Mouse (Mus musculus) R1 (cell line): Measurements from ENCODE around the gene Slc7a6os.

Experiments
- DNase-seq: peaks from one replicate; pipeline ENCODE4 v3.0.0-alpha.2; 2018; ENCODE audit warnings: low read depth, low spot score

Slc7a6os gene

GRCm38 (mm10) chr8:106177594-106177993 is 33.1 kb downstream of the Slc7a6os start:
- no peak for DNase-seq

GRCm38 (mm10) chr8:106176891-106177290 is 33.8 kb downstream of the Slc7a6os start:
- DNase-seq: no peak

GRCm38 (mm10) chr8:106173566-106173965 is 37.2 kb downstream of the Slc7a6os start:
- DNase-seq: no peak

DNA sequence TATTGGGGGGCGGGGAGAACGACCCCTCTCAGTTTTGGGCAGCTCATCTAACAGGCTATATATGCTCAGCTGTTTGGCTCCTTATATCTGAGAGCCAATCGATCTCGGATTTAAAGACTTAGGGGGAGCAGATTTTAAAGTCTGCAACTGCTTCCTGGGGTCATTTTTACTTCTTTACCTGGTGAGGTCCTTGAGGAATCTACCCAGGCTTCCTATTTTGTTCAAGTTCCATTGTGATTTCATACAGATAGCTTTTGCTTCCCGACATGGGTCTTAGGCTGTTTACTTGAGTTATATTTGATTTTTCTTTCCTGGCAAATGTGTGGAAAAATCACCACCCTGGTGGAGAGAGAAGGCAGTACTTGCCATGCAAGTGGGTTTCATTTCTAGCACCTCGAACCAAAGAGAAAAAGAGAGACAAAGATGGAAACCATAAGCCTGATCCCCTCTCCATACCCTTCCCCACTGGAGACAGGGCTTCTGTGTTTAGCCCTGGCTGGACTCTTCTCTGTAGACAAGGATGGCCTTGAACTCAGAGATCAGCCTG is 40.7 kb downstream of the Slc7a6os start:
- DNase-seq: peak; percentile 27

DNA sequence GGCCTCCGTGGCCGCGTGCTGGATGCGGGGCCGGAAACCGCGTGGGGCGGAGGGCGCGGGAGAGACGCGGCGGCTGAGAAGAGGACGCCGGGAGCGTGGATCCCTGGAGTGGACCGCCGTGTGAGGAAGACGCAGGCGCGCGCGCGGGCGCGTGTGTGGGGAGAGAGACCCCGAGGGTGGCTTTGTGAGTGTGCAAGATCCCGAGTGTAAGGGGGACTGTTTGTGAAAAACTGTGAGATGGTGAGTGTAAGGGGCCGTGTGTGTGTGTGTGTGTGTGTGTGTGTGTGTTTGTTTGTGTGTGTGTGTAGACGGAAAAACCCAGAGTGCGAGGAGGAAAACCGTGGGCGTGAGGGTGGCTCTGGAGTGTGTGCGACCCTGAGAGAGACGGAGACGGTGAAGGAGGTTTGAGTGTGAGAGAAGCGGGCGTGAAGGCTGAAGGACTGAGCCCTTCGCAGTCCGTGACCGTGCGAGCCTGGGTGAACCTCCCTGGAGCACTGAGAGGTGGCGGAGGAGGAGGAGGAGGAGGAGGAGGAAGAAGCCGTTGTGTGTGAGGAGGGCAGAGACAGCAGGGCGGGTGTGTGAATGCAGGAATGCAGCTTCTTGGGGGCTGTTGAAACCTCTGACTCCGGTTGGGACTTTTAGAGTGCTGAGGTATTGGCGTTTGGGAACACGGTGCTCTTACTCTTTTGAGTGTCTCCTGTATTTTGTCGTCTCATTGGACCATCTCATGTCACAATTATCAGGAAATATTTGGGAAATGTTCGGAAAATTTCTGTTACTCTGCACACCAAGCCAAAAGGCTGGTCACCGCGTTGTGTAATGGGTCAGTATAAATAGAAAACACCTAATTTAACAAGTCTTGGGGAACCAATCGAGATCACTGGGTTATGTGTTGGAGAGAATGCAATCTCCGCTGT is 41.5 kb downstream of the Slc7a6os start:
- DNase-seq: peak; percentile 58

DNA sequence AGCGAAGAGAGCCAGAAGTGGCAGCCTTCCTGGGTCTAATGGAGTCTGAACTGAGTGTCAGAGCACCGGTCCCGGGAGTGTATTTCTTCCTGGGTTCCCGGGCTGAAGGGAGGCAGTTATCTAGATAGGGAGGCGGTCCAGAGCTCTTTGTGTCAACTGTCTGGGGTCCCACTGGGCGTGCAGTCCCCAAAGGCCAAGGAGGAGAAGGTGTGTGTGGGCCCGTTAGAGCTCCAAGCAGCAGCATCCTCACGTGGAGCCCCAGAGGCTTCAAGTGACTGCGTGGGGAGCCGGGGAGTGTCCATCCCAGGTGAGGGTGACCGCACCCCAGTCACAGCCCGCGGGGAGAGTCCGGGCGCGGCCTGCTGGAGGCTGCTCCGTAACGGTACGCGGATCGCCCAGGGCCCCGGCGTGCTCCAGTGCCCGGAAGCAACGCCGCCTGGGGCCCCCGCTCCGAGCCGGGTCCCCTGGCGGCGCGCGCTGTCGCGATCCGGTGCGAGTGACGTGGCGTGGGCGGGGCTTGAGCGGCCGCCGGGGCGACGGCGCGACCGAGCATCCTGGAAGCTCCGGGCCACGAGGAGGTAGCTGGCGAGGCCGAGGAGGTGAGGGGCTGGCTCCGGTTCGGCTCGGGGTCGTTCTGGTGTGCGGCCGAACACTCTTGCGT is 42.2 kb downstream of the Slc7a6os start, which contains the start of gene Slc7a6:
Gene Slc7a6 (plus strand): TSS at position 502 of the 661 bp plus-strand sequence.
- DNase-seq: peak; percentile 60

DNA sequence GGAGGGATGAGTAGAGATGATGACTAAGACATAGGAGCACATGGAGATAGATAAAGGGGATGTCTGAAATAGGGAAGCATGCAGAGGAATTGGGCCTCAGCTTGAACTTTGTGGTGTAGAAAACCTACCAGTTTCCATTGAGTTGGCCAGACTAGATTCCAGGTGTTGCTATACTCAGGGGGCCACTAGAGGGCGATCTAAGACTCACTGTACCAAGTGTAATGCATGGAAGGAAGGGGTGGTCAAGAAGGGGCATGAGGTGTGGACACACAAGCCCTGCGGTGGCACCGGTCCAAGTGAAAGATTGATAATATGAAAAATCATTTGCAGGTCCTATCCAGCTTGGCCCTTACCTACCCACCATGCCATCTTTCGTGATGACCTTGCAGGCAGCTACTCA is 45.3 kb downstream of the Slc7a6os start:
- peak; percentile 73 for DNase-seq

DNA sequence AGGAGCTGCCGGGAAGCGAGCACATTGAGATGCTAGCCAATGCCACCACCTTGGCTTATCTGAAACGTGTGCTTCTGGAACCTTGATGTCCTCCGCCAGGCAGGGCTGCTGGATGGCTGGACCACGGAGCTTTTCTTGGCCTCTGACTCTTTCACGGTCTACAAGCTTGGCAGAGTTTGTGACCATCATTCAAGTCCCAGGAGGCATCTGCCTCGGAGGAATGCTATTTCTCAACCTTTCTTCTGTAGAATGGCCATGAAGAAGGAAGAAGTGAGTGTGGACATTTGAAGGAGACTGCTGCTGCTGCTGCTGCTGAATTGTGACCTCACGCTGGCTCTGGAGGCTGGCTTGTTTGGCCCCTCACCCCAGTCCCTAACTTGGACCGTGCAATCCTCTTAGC is 47.5 kb downstream of the Slc7a6os start:
- no peak for DNase-seq

- no peak for DNase-seq
Observed at GRCm38 (mm10) chr8:106159876-106160275, 50.9 kb downstream of the Slc7a6os start.

GRCm38 (mm10) chr8:106158381-106158780 is 52.4 kb downstream of the Slc7a6os start:
- no peak for DNase-seq

GRCm38 (mm10) chr8:106157419-106157818 is 53.3 kb downstream of the Slc7a6os start:
- no peak for DNase-seq

DNA sequence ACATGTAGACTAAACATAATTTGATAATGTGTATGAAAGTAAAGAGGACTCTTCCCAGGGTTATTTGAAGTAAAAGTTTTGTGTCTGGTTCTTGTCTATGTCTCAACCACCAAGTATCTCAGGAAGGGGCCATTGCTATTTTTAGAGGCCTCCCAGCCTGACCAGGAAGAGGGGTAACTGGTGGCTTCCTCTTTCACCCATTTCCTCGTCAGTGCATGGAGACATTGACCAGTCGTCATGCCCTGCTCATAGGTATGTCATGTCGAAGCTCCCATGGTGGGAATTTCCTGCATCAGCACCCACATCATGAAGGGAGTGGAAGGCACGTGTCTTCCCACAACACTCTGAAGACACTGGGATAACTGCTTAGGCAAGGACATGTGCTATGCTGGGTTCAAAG is 57.9 kb downstream of the Slc7a6os start:
- no peak for DNase-seq

DNA sequence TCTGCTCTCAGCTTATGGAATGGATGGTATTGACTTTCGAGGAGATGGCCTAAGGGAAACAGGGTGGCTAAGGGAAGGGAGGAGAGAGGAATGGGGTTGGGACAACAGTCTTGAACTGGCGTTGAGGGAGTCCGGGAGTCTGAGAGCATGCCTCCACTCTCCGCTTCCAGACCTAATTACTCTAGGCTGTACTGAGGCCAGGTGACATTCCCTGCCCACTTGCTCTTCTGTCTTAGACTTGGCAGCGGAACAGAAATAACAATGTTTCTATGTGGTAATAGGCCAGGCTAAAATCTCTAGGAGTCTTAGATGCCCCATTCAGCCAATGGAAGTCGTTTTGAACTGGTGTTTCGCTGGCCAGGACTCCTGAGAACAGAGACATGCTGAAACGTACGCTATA is 59.7 kb downstream of the Slc7a6os start:
- DNase-seq: no peak
